Mouse (Mus musculus) left cerebral cortex, postnatal 36 days (tissue): ENCODE data around the gene Flot2. TPM values are rescaled to one million over a fixed set of nuclear protein-coding genes. Genes with fewer than 3 reads are reported as not detected.
"Not testable (repeated sequence)": the region's sequence is repeated elsewhere in the genome, so short reads cannot be mapped to it uniquely, and the experiment has no call there.

Experiments
- DNase-seq, 2 experiments: peaks; one replicate each; pipeline ENCODE4 v3.0.0; 2021 to 2022; ENCODE audit warnings: low spot score in 2 of 2, mixed read lengths in 1 of 2
- intact Hi-C: fragments of 180-260 bp; cut with DNase I; formaldehyde crosslinking; loops from one replicate; pipeline ENCODE4 v1.15.1; 2025
- total RNA-seq, 2 experiments: library from RNA; stranded (reverse); gene quantifications; 2 replicates each; pipeline ENCODE4 v1.2.3; 2021

Gene Flot2
- 100 to 1,000 TPM in 1 of 2 experiments, 10 to 100 TPM in 1; 89.5 to 103 TPM for total RNA-seq

GRCm38 (mm10) chr11:78037831-78038752 is at the start of gene Flot2:
Flot2 (plus strand) TSS chr11:78037931.
- peak; percentile 30 to 35 for DNase-seq
- intact Hi-C loops, result loop anchor here (5.0 kb wide), 1 partner anchor 139 kb away; the partner anchor contains the start of genes Nek8 and Tlcd1

- DNase-seq, result peak; percentile 36 to 41
- intact Hi-C loops, result no loop called here
Measured at GRCm38 (mm10) chr11:77989071-77989690, 48.5 kb upstream of the Flot2 start.

GRCm38 (mm10) chr11:77995556-77995955 is 42.2 kb upstream of the Flot2 start:
- intact Hi-C loops, result no loop called here
- no peak for DNase-seq

GRCm38 (mm10) chr11:78006446-78006845 is 31.3 kb upstream of the Flot2 start:
- intact Hi-C loops, result no loop called here
- no peak for DNase-seq

GRCm38 (mm10) chr11:78019676-78020075 is 18.1 kb upstream of the Flot2 start:
- intact Hi-C loops, result no loop called here
- peak; percentile 48 to 62 for DNase-seq

GRCm38 (mm10) chr11:78023607-78024006 is 14.1 kb upstream of the Flot2 start:
- DNase-seq, result no peak
- intact Hi-C loops, result no loop called here

- DNase-seq, result no peak
- intact Hi-C loops, result no loop called here
Measured at GRCm38 (mm10) chr11:78029240-78029639, 8.5 kb upstream of the Flot2 start.

GRCm38 (mm10) chr11:78030600-78030999 is 7.1 kb upstream of the Flot2 start:
- DNase-seq, result no peak
- intact Hi-C loops, result no loop called here

- no peak for DNase-seq
- intact Hi-C loops, result no loop called here
Measured at GRCm38 (mm10) chr11:78031389-78031788, 6.3 kb upstream of the Flot2 start.

GRCm38 (mm10) chr11:78031947-78032808 is 5.6 kb upstream of the Flot2 start, which contains the start of gene Dhrs13:
Dhrs13 (plus strand) TSS chr11:78032280.
- intact Hi-C loops, result no loop called here
- DNase-seq, result peak; percentile 88

GRCm38 (mm10) chr11:78032809-78033195 is 4.9 kb upstream of the Flot2 start:
- intact Hi-C loops, result no loop called here
- DNase-seq, result no peak

GRCm38 (mm10) chr11:78033931-78034617 is 3.7 kb upstream of the Flot2 start:
- DNase-seq, result no peak
- intact Hi-C loops, result no loop called here

- intact Hi-C loops, result loop anchor here (5.0 kb wide), 1 partner anchor 141 kb away; the partner anchor contains the start of genes Nek8 and Tlcd1
- no peak for DNase-seq
Measured at GRCm38 (mm10) chr11:78036791-78037190, 940 bp upstream of the Flot2 start.

- intact Hi-C loops, result no loop called here
- DNase-seq, result no peak
Measured at GRCm38 (mm10) chr11:78040878-78041277, 3.1 kb downstream of the Flot2 start.

- DNase-seq, intact Hi-C loops: not testable (repeated sequence)
Measured at GRCm38 (mm10) chr11:78042290-78042870, 4.6 kb downstream of the Flot2 start.

- intact Hi-C loops, result no loop called here
- peak; percentile 29 to 34 for DNase-seq
Measured at GRCm38 (mm10) chr11:78044758-78045251, 7.1 kb downstream of the Flot2 start.

- DNase-seq, intact Hi-C loops: not testable (repeated sequence)
Measured at GRCm38 (mm10) chr11:78048637-78049036, 10.9 kb downstream of the Flot2 start.

- no peak for DNase-seq
- intact Hi-C loops, result no loop called here
Measured at GRCm38 (mm10) chr11:78053078-78053477, 15.3 kb downstream of the Flot2 start.

- DNase-seq, result no peak
- intact Hi-C loops, result no loop called here
Measured at GRCm38 (mm10) chr11:78056946-78057345, 19.2 kb downstream of the Flot2 start.
